Mouse (Mus musculus) hindbrain, embryonic 11.5 days (tissue): ENCODE measurements at regions not wholly inside any gene's neighbourhood (a gene's known extent, or its start where the extent isn't known, plus 50 kb on each side); places are given as distances from the start of the nearest gene placed in this dataset.

ENCODE experiments used
- ATAC-seq: fragments of 200-750 bp; cut with Nextera tagmentation; 2 replicates; pipeline ENCODE4 v1.8.0; 2017; ENCODE audit warnings: mild to moderate bottlenecking, moderate TSS enrichment, moderate library complexity; ENCODE audit not compliant: low FRiP score
- DNase-seq: peaks from one replicate; pipeline ENCODE4 v3.0.0-alpha.2; 2015; ENCODE audit warnings: low spot score
- H3K27ac ChIP-seq: fragments of 300-500 bp; sonication (generic); 2 replicates; pipeline ENCODE4 v1.5.1; 2014; ENCODE audit warnings: mild to moderate bottlenecking, low read depth, low read length
- H3K27me3 ChIP-seq: fragments of 300-500 bp; sonication (generic); 2 replicates; pipeline ENCODE4 v1.6.1; 2014; ENCODE audit warnings: mild to moderate bottlenecking, low read length, moderate library complexity, mixed read lengths; ENCODE audit not compliant: control insufficient read depth, insufficient read depth
- H3K36me3 ChIP-seq: fragments of 300-500 bp; sonication (generic); 2 replicates; pipeline ENCODE4 v1.6.1; 2014; ENCODE audit warnings: mild to moderate bottlenecking, low read length, moderate library complexity, mixed read lengths; ENCODE audit not compliant: control insufficient read depth, insufficient read depth
- H3K4me1 ChIP-seq: fragments of 300-500 bp; sonication (generic); replicated peaks from 2 replicates; pipeline ENCODE4 v1.6.1; 2014; ENCODE audit warnings: low read length, mixed read lengths; ENCODE audit not compliant: control insufficient read depth, insufficient read depth
- H3K4me2 ChIP-seq: fragments of 300-500 bp; sonication (generic); replicated peaks from 2 replicates; pipeline ENCODE4 v1.6.1; 2014; ENCODE audit warnings: mild to moderate bottlenecking, low read depth, low read length
- H3K4me3 ChIP-seq: fragments of 300-500 bp; sonication (generic); 2 replicates; pipeline ENCODE4 v1.5.1; 2014; ENCODE audit warnings: low read depth, low read length
- H3K9ac ChIP-seq: fragments of 300-500 bp; sonication (generic); 2 replicates; pipeline ENCODE4 v1.6.1; 2014; ENCODE audit warnings: low read depth, low read length
- H3K9me3 ChIP-seq: fragments of 300-500 bp; sonication (generic); 2 replicates; pipeline ENCODE4 v1.6.1; 2016; ENCODE audit warnings: low read length; ENCODE audit not compliant: control insufficient read depth
- WGBS: fragments of 180-500 bp; shearing (Covaris S2); extraction: QIAGEN DNeasy Blood & Tissue Kit; methylation state at CpG from one replicate; pipeline ENCODE4 v1.1.7; 2014; 5-methylcytosine and 5-hydroxymethylcytosine counted together

DNA sequence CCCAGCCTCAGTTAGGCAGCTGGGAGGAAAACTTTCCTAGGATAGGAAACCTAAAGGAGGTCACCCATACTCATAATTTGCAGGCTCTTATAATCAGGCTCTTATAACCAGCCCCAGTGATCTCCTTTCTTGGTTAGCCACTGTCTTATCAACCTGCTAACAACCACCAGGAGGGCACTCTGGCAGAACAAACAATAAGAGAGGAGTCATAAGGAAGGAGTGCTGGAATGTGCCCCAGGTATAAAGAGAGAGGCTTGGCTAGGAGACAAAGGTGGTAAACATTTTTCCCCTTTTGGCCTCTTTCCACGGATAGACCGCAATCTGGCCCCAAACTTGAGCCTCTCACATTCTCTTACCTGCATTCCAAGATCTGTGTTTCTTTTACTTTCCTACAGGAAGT, 189.4 kb upstream of the Acvr2a start:
- 88% methylated on average over 2 of the region's 2 CpGs for WGBS
- H3K9ac ChIP-seq, result no peak overlapping the region
- no peaks in the 10 kb centered on the region for H3K36me3 ChIP-seq
- H3K27ac ChIP-seq, result no peak overlapping the region
- H3K4me3 ChIP-seq, result no peak overlapping the region
- DNase-seq, result no peak
- no peaks in the 10 kb centered on the region for H3K27me3 ChIP-seq
- H3K4me2 ChIP-seq, result no peak overlapping the region
- no peaks in the 10 kb centered on the region for H3K4me1 ChIP-seq
- no peak for ATAC-seq
- H3K9me3 ChIP-seq, result no peaks in the 10 kb centered on the region

DNA sequence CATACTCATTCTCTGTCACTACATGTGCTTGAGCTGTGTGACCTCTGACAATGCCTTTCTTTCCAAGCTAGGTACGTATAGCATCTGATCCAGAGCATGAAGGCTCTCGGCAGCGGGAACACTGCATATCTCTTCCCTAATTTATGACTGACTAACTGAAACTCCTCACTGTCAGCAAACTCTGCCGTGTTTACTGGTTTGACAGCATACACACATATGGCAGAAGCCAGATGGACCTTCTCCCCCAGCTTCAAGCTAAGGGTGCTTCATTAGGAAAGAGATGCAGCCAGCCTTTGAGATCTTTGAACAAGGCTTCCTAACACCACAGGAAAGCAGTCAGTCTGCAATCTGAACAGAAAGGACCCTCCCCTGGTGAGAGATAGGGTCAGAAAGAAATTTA, 186.9 kb upstream of the Acvr2a start:
- no peaks in the 10 kb centered on the region for H3K9me3 ChIP-seq
- WGBS, result 83% methylated on average over 4 of the region's 4 CpGs
- H3K27me3 ChIP-seq, result no peaks in the 10 kb centered on the region
- no peak overlapping the region for H3K4me3 ChIP-seq
- no peak overlapping the region for H3K27ac ChIP-seq
- H3K9ac ChIP-seq, result no peak overlapping the region
- H3K4me2 ChIP-seq, result no peak overlapping the region
- no peaks in the 10 kb centered on the region for H3K4me1 ChIP-seq
- ATAC-seq (no peak), DNase-seq (no peak)
- no peaks in the 10 kb centered on the region for H3K36me3 ChIP-seq

DNA sequence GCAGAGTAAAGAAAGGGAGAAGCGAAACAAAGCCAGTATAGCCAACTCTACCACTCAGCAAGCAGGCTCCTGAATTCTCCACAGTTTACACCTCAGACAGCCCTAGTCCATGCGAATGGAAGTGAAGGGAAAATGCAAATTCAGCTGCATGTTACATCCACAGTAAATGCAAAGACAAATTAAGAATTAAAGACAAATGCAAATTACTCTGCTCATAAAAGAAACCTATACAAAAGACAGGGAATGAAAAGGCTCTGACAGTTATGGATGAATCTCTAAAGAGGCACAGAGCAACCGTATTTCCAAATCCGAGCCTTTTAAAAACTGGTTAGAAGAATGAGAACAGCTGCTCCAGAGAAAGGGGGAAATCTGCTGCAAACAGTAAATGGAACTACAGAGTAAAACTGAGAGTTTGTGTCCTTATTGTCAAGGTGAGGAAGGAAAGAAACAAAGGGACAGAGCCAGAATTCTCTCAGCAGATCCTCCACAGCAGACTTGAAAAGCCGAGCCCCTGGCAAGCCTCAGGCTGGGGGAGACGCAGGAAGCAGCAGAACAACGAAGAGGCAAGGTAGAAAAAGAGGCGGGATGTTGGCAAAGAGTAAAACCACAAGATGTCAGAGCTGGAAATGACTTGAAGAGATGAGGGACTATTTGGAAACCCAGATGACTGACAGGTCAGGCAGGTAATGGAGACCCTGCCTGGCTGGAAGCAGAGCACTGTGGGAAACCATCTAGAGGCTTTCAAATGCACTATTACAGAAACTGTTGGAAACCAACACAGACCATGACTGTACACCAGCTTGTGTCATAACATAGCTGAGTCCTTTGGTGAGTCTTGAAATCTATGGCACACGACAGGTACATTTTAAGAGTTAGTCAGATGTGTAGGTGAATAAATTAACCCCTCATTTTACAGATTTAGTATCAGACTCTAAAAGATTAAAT, 184.5 kb upstream of the Acvr2a start:
- Histone ChIP-seq H3K9me3 (no peaks in the 10 kb centered on the region), H3K9ac (no peak overlapping the region), H3K27me3 (no peaks in the 10 kb centered on the region), H3K4me3 (no peak overlapping the region), H3K4me2 (no peak overlapping the region), H3K36me3 (no peaks in the 10 kb centered on the region), H3K4me1 (no peaks in the 10 kb centered on the region), H3K27ac (peak overlapping the region; percentile 58)
- DNase-seq (peak; percentile 20), ATAC-seq (peak; percentile 80)
- 42% methylated on average over 9 of the region's 9 CpGs for WGBS

DNA sequence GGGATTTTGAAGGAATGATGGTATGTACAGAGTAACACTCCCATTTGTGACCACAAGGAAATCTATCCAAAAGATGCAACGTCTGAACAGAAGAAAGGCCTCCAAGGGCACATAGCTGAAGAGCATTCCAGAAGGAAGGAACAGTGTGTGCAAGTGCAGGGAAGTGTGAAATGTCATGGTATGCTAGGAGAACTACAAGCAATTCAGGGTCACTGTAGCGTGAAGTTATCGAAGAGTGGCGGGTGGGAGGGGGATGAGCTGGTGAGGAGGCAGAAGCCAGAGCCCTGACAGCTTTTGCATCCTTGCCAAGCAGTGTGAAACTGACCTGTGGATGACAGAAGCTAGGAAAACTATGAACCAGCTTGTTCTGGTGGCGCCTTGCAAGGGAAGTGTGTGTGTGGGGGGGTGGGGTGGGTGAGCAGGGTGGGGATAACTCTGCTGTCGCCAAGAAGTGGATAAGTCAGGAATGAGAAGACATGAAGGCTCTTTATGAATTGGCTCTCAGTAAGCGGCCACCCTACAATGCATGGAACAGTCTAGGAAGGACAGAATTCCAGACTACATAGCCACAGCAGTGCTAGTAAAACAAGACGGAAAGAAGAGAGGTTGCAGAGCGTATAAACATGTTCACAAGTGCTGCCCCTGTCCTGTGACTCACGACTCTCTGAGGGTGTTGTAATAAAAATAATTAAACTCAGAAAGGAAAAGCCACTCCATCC, 179.3 kb upstream of the Acvr2a start:
- Histone ChIP-seq H3K4me3 (no peak overlapping the region), H3K4me1 (no peaks in the 10 kb centered on the region), H3K9me3 (no peaks in the 10 kb centered on the region), H3K27ac (no peak overlapping the region), H3K27me3 (no peaks in the 10 kb centered on the region), H3K4me2 (no peak overlapping the region), H3K36me3 (no peaks in the 10 kb centered on the region), H3K9ac (no peak overlapping the region)
- ATAC-seq (peak; percentile 86), DNase-seq (peak; percentile 55)
- 53% methylated on average over 10 of the region's 10 CpGs for WGBS

DNA sequence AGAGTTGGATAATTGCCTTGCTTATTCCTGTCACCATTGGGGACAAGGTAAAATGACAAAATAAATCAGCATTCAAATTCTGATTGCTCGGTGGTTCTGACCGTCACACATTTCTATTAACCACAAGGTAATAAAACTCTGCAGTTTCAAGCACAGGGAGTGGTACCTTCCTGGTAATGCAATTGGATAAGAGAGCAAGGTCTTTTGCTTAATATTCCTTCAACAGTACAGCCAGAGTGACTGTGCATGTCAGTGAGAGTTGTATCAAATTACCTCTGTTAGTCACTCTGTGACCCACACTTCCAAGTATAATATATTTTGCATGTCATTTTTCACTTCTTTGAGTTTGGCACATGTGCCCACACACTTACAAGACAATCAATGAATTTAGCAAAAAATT, 177.8 kb upstream of the Acvr2a start:
- DNase-seq, result no peak
- H3K27ac ChIP-seq, result no peak overlapping the region
- no peaks in the 10 kb centered on the region for H3K9me3 ChIP-seq

DNA sequence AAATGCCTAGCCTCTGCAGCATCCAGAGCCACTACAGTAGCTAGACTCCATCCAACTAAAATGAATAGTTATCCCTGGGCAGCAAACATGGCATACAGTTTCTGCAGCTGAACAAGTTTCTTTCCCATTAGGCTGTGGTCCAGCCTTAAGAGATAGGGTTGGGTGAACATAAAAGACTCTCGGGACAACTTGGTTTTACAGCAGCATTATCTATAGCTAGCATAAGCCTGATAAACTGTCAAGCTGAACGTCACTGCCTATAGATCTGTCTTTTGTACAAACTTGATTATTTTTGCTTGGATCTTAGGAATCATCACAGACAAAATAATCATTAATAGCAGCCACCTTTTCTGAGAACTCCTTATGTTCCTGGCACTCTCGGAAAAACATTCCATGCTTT, 169.8 kb upstream of the Acvr2a start:
- Histone ChIP-seq H3K4me1 (no peaks in the 10 kb centered on the region), H3K9ac (no peak overlapping the region), H3K27ac (no peak overlapping the region), H3K27me3 (no peaks in the 10 kb centered on the region), H3K4me3 (no peak overlapping the region), H3K4me2 (no peak overlapping the region), H3K36me3 (no peaks in the 10 kb centered on the region), H3K9me3 (no peaks in the 10 kb centered on the region)
- no peak for ATAC-seq
- 88% methylated on average over 3 of the region's 3 CpGs for WGBS
- no peak for DNase-seq

More for the DNA sequence above, 177.8 kb upstream of the Acvr2a start:
- Histone ChIP-seq H3K36me3 (no peaks in the 10 kb centered on the region), H3K4me1 (no peaks in the 10 kb centered on the region), H3K9ac (no peak overlapping the region), H3K4me2 (no peak overlapping the region), H3K27me3 (no peaks in the 10 kb centered on the region), H3K4me3 (no peak overlapping the region)
- WGBS, result 74% methylated on average over 2 of the region's 2 CpGs
- no peak for ATAC-seq

DNA sequence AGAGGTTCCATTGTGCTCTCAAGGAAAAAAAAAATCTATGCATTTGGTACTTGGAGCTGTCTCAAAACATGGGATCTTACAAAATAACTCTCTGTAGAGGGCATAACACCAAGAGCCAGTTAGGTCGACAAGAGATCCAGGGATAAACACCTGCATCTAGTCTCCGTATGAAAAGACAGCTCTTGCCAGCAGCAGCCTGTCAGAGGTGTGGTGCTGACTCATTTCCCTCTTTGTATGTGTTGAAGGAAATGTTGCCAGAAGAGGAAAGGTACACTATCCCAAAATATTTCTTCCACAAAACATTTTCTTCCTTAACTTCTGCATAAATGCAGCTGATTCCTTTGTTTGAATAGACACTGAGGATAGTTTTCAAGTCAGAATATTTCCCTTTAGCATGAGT, 163.6 kb upstream of the Acvr2a start:
- ATAC-seq, result no peak
- no peak overlapping the region for H3K9ac ChIP-seq
- no peaks in the 10 kb centered on the region for H3K27me3 ChIP-seq
- H3K4me1 ChIP-seq, result no peaks in the 10 kb centered on the region
- DNase-seq, result no peak
- H3K9me3 ChIP-seq, result no peaks in the 10 kb centered on the region
- no peak overlapping the region for H3K27ac ChIP-seq
- H3K4me3 ChIP-seq, result no peak overlapping the region
- H3K4me2 ChIP-seq, result no peak overlapping the region
- 56% methylated on average over 2 of the region's 2 CpGs for WGBS
- H3K36me3 ChIP-seq, result no peaks in the 10 kb centered on the region

DNA sequence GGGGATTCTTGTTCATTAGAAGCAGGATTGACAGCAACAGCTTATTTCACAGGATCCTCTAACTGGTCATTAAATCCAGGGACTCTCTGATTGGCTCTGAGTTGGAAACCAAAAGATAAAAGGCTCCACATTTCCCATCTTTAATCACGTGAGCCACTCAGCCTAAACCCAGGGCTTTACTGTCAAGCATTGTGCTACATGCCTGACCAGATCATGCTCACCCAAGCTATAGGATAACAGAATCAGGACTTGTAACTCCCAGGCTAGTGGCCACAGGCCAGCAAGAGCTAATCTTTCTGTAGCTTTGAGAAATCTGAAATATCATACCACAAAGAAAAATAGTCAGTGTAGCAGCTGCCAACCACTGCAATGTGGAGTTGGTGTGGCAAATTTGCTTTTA, 152.7 kb upstream of the Acvr2a start:
- no peaks in the 10 kb centered on the region for H3K36me3 ChIP-seq
- H3K27ac ChIP-seq, result no peak overlapping the region
- 68% methylated on average over 1 of the region's 1 CpGs for WGBS
- H3K27me3 ChIP-seq, result no peaks in the 10 kb centered on the region
- ATAC-seq (no peak), DNase-seq (no peak)
- H3K9ac ChIP-seq, result no peak overlapping the region
- no peak overlapping the region for H3K4me2 ChIP-seq
- H3K4me3 ChIP-seq, result no peak overlapping the region
- no peaks in the 10 kb centered on the region for H3K9me3 ChIP-seq
- H3K4me1 ChIP-seq, result no peaks in the 10 kb centered on the region

GRCm38 (mm10) chr2:48665103-48665502, 148.8 kb upstream of the Acvr2a start:
- no peaks in the 10 kb centered on the region for H3K9me3 ChIP-seq
- ATAC-seq (no peak), DNase-seq (no peak)
- H3K4me3 ChIP-seq, result no peak overlapping the region
- H3K27ac ChIP-seq, result no peak overlapping the region
- H3K4me1 ChIP-seq, result no peaks in the 10 kb centered on the region
- no peaks in the 10 kb centered on the region for H3K36me3 ChIP-seq
- WGBS, result 77% methylated on average over 2 of the region's 2 CpGs
- H3K27me3 ChIP-seq, result no peaks in the 10 kb centered on the region
- no peak overlapping the region for H3K9ac ChIP-seq
- H3K4me2 ChIP-seq, result no peak overlapping the region
